Mouse (Mus musculus) induced T-regulatory cell, adult 2 months (primary cell): ENCODE data around the gene Pde4d.

Source experiments
- DNase-seq: peaks from one replicate; pipeline ENCODE4 v3.0.0-alpha.2; 2012; ENCODE audit warnings: low read depth

Pde4d gene

GRCm38 (mm10) chr13:109694293-109694692 is 1244.5 kb downstream of the Pde4d start:
- DNase-seq, result no peak

GRCm38 (mm10) chr13:109695098-109695497 is 1245.3 kb downstream of the Pde4d start:
- DNase-seq, result no peak

DNA sequence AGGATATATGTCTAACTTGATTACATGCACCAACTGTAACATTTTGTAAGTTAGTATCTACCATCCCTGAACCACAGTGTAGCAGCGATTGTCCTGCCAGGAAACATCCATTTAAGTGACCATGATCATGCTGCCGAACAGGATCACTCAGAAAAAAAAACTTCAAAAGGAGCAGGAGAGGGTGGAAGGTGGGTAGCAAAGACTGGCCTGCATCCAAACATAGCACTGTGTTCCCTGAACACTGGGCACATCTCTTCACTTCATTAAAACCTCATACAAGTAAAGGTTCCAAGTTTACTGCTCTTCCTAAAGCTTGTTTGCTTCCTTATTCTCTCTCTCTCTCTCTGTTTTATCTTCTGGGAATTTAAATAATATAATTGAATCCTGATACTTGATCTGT is 1256.4 kb downstream of the Pde4d start:
- no peak for DNase-seq

DNA sequence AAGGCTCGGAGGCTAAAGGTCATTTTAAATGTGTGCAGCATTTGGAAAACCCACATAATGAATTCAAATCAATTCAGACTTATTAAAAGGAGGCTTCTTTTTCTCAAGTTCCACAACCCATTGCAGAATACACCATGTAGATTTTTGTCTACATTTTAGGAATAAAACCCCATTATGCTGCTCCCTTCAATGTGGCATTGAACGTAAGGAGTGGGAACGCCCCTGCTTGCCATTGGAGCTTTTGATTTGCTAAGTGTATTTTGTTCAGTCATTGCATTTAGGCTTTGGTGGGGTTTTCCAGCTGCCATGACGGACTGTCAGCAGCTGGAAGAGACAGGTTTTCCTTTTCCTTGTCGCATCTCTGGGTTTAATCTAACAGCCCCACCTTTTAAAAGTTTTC is 1256.8 kb downstream of the Pde4d start:
- no peak for DNase-seq

DNA sequence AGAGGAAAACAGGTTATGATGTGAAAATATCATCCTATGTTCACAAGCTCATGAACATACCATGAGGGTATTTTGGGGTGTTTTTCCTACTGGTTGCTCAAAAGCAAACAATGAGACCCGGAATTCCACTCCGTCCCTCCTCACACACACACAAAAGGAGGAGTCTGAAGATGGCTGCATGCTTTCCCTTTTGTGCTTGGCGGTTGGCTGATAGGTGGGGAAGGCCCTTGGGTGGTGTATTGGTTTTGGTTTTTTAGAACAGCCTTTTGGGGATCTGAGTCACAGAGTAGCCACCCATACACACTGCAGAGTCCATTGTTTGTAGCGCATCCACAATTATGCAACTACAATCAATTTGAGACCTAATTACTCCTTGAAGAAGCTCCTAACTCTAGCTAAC is 1257.4 kb downstream of the Pde4d start:
- no peak for DNase-seq

- no peak for DNase-seq
Observed at GRCm38 (mm10) chr13:109708326-109708725, 1258.6 kb downstream of the Pde4d start.

DNA sequence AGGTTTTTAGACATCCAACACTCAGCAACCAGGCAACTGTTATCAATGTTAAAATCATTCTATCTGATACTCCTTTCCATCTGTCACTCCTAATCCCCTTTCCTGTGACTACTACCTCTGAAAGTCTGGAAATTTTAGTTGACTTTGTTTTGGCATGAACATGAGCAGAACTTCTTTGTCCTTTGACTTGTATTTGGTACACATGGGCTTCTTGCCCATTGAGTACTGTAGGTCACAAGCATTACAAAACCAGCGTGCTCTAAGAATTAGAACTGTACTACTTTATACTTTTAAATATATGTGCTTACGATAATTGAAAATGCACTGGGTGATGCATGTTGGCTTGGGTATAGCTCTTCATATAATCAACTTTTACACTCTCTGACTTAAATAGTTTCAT is 1264.8 kb downstream of the Pde4d start:
- DNase-seq, result no peak

DNA sequence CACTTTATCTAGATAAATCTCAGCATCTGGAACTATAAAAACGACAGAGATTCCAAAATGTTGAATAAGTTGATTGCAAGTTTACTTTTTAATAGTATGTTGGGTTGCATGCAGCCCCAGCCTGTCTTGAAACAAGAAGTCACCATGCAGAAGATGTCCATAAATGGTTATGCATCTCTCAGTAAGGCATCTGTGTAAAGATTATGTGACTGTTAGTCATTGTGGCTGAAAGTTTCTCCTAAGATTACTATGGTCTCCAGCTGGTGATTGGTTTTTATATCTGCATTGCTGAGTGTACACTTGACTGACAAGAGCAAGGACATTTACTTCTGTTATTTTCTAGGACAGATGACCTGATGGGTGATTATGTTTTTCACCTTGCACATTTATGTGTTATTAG is 1265.6 kb downstream of the Pde4d start:
- no peak for DNase-seq

DNA sequence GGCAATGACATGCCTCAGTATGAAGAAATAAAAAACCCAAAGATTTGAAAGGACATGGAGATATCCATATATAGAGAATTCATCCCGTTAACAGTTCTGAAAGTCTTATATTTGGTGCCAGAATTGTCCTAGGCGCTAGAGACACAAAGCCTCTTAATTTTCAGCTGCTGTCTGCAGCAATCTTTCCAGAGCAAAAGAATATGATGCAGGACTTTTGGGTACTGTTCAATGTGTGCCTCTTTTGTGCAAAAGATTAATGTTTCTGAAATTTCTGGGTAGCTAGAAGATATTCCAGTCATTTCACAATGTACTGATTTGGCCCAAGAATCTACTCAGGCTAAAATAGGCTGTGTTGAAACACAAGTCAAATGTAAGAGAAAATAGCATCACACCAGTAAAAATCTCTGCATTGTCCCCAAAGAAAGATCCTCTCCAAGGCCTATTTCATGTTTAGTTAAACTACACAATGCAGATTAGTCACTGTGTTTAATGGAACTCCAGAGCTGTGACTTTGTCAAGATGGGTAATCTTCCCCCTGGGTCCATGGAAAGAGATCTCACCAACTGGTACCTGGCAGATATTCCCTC is 1270.5 kb downstream of the Pde4d start:
- no peak for DNase-seq

GRCm38 (mm10) chr13:109722237-109723119 is 1272.7 kb downstream of the Pde4d start:
- no peak for DNase-seq

- DNase-seq, result no peak
Observed at GRCm38 (mm10) chr13:109727346-109727745, 1277.6 kb downstream of the Pde4d start.

DNA sequence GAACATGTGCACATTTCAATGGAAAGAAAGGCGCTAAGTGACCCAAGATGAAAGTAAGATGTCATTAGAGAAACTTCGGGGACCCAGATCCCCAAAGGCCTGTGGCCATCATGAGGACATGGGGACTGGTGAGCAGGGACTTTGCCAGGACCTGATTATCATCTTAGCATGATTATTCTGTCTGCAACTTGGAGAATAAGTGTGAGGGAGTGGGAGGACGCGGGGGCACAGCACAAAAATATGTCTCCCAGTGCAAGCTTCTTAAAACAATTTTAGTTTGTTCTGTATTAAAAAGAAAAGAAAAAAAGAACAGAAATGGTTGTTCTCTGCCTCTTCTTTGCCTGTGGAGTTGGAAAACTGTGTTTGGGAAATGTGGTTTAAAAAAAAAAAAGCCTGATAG is 1279.9 kb downstream of the Pde4d start:
- DNase-seq, result no peak

- no peak for DNase-seq
Observed at GRCm38 (mm10) chr13:109732655-109733376, 1283.1 kb downstream of the Pde4d start.

- DNase-seq, result peak; percentile 52
Observed at GRCm38 (mm10) chr13:109736290-109737078, 1286.7 kb downstream of the Pde4d start.

GRCm38 (mm10) chr13:109746492-109746891 is 1296.7 kb downstream of the Pde4d start:
- DNase-seq, result no peak

GRCm38 (mm10) chr13:109752236-109752863 is 1302.6 kb downstream of the Pde4d start:
- DNase-seq, result no peak

DNA sequence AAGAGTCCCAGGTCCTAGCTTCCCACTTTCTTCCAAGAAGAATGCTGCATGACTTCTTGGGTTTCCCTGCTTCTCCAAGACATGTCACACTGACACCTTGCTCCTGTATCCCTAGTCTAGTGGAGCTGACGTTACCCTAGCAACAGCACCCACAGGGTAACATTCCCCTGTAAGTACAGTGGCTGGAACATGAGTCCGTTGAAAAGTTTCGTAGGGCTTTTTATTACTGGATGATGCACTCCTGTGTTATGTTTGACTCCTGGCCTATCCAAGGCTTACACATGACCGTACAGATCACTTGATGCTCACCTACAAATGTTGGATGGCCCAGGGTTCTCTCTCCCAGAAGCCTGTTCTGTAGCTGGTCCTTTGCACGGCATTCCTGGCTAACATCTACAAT is 1307.1 kb downstream of the Pde4d start:
- DNase-seq, result no peak

- no peak for DNase-seq
Observed at GRCm38 (mm10) chr13:109759201-109759600, 1309.5 kb downstream of the Pde4d start.

DNA sequence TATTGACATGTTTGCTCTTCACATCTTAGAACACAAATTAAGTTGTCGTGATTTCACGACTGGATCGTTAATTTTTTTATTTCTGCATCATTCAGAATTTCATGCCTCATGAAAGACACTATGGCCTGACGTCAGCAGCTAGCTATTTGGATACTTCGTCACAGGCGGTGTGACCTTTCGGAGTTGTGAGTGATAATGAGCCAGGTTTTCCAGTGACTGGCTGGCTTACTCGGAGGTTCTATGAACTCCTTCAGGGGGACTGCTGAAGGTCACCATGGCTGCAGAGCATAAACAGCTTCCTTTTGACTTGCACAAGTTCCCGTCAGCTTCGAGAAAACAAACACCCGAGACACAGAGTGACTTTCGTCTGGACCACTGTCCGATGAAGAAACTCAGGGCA is 1311.3 kb downstream of the Pde4d start:
- no peak for DNase-seq

DNA sequence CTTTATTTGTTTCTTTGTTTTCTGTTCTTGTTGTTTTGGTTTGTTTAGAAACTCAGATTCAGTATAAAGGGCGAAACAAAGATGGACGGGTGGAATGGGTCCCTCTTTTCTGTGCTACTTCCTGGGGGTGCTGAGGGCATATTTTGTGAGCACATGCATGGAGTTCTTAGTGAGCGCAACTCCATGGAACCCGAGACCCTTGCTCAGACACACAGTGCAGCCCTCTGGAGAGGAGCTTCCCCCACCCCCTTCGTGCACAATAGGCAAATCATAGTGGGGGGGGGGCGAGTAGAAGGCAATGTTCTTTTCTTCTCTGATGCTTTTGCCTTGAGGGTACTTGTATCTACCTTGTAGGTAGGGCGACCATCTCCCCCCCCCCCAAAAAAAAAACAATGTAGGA is 1325.0 kb downstream of the Pde4d start:
- no peak for DNase-seq

- peak; percentile 9 for DNase-seq
Observed at GRCm38 (mm10) chr13:109775197-109775596, 1325.4 kb downstream of the Pde4d start.

GRCm38 (mm10) chr13:109776116-109776515 is 1326.4 kb downstream of the Pde4d start:
- peak; percentile 99 for DNase-seq
